Mouse (Mus musculus): ENCODE data around the gene Zfp683.

The Zfp683 gene

GRCm38 (mm10) chr4:134053538-134053937 is at the start of gene Zfp683:
Gene Zfp683, plus strand, starts transcription at chr4:134053838.
- no peak for DNase-seq (ENCODE audit: low spot score)

- DNase-seq (ENCODE audit: low spot score), result no peak
Measured at GRCm38 (mm10) chr4:134005581-134006358, 47.9 kb upstream of the Zfp683 start.

- DNase-seq (ENCODE audit: low spot score), result no peak
Measured at GRCm38 (mm10) chr4:134006845-134007244, 46.8 kb upstream of the Zfp683 start.

DNA sequence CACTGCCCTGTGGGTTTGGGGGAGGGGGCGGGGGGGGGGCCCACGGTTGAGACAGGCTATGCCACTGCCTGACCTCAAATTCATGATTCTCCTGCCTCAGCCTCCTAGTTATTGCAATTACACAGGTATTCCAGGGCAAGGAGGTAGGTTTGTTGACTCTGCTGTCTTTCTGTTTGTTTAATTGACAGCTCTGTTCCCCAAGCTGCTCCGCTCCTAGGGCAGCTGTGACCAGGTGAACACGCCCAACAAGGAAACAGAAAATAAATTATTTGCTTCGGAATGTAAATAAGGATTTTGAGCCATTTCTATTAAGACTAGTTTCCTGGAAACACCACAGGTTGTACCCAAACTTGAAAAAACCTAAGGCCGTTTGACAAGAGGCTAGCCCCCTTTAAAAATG is 43.9 kb upstream of the Zfp683 start:
- no peak for DNase-seq (ENCODE audit: low spot score)

GRCm38 (mm10) chr4:134011450-134012414 is 41.9 kb upstream of the Zfp683 start:
- DNase-seq (ENCODE audit: low spot score), result peak; percentile 77

DNA sequence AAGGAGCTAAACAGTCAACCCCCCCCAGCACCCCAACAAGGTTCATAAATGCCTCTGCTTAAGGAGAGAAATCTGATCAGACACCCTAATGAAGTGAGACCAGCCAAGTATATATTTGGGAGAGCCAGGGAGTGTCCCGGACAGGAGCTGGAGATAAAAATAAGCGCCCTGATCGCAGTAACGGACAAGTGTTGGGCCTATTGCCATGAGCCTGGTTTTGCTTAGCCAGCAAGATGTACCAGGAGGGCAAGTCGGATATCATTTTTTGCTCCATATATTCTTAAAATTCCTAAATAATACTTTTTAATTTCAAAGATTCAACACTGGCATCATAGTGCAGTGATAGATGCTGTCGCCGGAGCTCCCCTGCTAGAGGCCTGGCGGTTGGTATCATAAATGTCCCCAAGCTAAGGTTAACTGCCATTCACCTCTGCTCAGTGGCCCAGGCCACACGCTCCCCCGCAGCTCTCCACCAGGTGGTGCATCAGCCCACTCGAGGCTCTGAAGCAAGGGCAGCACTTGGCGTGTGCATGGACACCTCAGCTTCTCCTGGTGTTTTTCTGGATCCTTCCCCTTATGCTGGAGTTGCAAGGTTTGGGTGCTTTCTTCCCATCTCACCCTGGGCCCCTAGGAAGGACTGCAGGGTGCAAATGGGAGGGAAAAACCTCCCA is 40.6 kb upstream of the Zfp683 start:
- peak; percentile 59 for DNase-seq (ENCODE audit: low spot score)

DNA sequence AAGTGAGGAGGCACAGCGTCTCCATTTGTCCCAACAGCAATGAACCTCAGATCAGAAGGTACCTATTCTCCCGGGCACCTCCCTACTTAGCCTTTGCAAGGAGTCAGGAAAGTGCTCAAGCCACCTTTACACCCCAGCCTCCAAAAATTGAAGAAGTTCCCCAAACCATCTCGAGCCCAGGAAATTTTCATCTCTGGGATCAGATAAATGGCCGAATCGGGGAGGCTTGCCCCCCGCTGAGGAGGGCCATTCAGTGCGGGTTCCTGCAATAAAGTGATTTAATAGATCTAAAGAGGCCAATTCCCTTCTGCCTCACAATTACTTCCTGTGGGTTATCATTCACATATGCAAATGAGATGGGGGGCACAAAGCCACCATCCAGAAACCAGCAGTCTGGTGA is 37.4 kb upstream of the Zfp683 start:
- DNase-seq (ENCODE audit: low spot score), result no peak

DNA sequence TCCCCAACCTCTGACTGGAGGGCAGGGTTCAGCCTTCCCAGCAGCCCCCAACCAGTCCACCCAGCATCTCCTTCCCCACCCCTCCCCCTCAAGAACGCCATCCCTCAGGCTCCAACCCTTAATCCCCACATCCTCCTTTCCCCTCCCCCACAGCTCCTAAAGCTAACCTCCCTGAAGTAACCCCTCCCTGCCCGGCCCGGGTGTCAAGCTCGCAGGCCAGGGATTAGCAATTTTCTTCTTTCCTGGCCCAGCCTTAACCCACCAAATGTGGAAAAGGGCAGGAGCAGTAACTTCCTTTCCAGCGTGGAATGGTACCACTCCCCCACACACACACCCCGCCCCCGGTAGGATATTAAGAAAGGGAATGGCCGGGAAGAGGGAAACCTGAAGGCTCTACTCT is 36.9 kb upstream of the Zfp683 start:
- DNase-seq (ENCODE audit: low spot score), result peak; percentile 91

DNA sequence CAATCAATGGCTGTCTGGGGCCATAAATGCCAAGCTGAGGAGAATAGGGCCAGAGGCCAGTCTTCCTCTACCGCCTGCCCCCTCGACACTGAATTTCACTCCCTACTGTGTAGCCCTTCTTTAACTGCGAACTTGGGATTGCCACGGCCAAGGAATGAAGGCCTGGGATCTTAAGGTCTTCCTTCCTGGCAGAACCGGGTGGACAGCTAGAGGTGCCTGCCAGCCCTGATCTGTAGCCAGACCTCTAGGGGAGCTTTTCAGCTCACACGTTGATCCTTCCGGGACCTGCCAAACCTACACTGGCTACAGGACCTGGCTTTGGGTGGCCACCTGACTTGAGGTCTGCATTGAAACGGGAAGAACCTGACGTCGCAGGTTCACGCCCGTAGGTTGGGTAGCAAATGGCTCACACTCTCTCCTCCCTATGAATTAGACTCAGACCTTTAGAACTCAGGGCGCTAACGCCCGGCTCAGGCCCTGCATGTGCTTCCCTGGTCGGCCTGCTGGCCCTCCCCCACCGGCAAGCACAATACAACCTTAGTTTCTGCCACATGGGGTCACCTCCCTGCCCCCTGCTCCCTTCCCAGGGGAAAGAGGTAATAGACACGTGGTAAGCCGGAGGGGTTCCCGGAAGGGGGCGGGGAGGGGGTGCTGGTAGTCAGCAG is 36.3 kb upstream of the Zfp683 start:
- DNase-seq (ENCODE audit: low spot score), result peak; percentile 76

DNA sequence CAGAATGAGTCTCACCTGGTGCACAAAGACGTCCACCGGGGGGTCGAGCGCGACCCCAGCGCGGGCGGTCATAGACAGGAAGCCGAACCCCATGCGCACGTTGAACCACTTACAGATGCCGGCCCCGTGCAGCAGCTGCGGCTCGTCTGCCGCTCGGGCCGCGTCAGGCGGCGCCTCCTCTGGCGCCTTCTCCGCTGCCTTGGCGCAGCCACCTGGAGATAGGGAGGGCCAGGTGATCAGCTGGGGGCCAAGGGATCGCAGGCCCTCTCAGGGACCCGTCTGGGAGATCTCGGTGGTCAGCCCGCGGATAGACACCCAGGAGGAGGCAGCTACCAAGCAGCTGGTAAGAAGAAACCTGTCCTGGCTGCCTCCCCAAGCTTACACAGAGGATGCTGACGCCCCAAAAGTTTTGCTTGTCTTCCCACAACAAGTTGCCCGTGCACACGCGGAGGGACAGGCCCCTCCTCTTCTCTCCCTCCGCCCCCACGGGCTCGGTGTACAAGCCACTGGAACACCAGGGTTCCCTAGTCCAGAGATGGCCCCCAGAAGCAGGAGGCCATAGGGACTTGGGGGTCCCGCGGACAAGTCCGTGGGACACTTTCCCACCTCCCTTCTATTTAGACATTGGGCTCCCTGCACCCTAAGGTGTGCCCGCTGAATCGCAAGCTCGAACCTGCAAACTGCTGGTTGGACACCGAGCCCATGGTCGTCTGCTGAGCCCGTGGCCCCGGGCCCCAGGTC is 35.4 kb upstream of the Zfp683 start:
- peak; percentile 74 for DNase-seq (ENCODE audit: low spot score)

- DNase-seq (ENCODE audit: low spot score), result peak; percentile 88
Measured at GRCm38 (mm10) chr4:134018779-134019145, 34.9 kb upstream of the Zfp683 start, which contains the start of gene Lin28a. Gene Lin28a, minus strand, starts transcription at chr4:134018841.

DNA sequence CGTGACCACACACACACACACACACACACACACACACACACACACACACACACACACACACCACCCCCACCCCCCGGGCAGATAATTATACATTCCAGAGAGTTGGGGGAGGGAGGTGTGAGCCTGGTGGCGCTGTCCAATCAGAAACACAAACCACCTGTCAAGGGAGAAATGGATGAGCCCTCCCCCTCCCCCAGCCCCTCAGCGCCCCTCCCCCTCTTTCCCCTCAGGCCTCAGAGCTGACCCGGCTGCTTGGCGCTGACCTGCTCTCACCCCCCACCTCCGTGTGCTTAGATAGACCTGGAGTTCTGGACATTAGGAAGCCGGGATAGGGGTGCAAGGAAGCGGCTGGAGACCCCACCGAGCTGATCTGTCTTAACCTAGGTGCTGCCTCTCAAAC is 34.4 kb upstream of the Zfp683 start:
- DNase-seq (ENCODE audit: low spot score), result peak; percentile 90

DNA sequence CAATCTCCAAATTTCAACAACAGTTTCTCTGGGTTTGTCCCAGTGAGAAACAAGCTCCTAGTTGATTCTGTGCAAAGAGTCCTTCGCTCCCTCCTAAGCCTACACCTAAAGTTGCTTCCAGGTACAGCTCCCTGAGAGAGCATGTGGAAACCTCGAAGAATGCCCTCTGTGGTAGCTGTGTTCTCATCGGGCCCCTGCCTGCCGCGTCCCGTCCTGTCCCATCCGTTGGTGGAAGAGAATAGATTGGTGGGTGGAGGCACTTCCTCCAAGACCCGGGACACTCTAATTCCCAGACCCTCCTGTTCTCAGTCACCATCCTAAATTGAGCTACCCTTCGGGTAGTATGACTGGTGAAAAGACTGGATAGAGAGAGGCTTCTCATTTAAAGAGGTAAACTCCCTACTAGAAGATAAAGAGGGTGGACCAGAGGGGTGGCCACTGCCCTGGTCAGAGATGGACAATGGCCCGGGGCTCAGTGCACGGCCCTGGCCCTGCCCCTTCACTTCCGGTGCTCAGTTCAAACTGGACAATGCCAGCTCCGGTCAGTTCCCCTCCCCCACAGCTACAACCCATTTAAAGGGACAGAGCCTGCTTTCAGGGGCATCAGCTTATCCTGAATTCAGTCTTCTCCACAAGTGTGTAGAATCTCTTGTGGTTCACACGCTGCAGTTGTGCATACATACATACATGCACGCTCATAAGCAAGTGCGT is 33.8 kb upstream of the Zfp683 start:
- peak; percentile 95 for DNase-seq (ENCODE audit: low spot score)

- DNase-seq (ENCODE audit: low spot score), result peak; percentile 92
Measured at GRCm38 (mm10) chr4:134020621-134021020, 33.0 kb upstream of the Zfp683 start.

DNA sequence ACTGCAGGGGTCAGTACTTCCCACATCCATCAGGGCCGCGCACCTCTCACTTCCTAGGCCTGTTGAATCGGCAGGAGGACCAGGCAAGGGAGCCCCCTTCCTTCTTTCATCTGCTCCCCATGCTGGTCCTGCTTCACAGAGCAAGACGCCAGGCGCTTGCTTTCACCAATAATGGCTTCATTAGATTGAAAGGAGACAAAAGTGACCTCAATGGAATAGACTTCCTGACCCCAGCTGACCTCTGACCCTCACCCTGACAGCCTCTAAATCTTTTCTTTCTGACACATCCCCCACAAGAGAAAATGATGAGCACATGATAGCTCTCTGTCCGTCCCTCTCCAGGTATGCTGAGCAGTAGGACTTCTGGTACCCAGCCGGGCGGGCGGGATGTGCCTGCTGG is 27.8 kb upstream of the Zfp683 start:
- peak; percentile 53 for DNase-seq (ENCODE audit: low spot score)

- peak; percentile 93 for DNase-seq (ENCODE audit: low spot score)
Measured at GRCm38 (mm10) chr4:134035953-134036352, 17.7 kb upstream of the Zfp683 start.

DNA sequence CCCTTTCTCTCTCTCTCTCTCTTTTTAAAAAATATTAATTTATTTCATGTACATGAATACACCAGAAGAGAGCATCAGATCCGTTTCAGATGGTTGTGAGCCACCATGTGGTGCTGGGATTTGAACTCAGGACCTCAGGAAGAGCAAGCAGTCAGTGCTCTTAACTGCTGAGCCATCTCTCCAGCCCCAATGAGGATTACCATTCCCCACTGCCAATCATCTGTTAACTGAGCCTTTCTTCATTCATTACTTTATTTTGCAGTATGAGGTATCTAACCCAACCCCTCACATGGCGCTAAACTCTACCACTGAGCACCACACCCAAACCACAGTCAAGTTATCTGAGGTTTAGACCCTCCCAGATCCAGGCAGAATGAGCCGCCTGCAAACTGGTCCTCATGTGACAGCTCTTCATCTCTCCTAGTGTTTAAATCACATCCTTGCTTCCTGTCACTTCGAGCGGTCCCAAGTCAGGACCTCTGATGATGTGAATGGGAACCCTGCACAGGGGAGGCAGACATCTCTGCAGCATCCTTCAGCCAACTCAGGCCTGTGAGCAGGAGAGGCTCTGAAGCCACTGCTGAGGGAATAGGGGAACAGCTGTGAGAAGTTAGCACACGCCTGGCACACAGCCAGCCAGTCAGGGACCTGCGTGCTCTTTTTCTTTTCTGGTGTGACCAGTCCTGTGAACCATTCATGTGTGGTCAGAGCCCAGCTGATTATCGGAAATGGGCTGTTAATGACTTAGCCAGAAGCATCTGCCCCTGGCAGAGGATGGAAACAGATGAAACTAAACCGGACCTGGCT is 12.1 kb upstream of the Zfp683 start:
- DNase-seq (ENCODE audit: low spot score), result peak; percentile 20

DNA sequence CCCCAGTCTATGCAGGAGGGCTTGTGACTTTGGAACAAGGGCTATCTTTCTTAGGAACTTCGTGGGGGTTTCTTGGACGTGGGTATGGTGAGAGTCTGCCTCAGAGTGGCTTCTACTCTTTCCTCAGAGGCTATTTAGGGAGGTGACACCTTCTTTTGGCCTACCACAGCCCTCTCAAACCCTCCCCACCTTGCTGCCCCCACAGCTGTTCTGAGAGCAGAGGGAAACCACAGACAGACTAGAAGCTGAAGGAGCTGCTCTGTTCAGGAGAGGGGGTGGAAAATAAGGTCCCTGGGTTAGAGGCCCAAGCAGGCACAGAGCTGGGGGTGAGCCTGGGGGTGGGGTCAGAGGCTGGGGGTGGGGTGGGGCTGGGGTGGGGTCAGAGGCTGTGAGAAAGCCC is 10.6 kb upstream of the Zfp683 start:
- DNase-seq (ENCODE audit: low spot score), result no peak

DNA sequence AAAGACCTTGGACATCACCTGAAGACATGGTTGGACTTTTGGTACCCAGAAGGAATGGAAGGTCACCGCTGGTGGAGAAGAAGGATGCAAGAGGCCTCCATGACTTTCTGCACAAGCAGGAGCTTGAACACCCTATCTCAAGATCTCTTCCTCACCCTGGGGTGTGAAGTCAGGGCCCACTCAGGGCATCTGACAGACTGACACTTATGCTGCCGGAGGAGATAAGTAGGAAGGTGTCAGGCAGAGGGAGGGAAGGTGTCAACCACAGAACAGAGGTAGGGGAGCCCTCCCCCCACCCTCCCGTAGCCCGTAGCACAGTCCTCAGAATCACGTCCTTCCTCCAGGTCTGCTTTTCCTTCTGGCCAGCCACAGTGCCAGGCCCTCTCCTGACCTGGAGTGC is 6.0 kb upstream of the Zfp683 start:
- no peak for DNase-seq (ENCODE audit: low spot score)

DNA sequence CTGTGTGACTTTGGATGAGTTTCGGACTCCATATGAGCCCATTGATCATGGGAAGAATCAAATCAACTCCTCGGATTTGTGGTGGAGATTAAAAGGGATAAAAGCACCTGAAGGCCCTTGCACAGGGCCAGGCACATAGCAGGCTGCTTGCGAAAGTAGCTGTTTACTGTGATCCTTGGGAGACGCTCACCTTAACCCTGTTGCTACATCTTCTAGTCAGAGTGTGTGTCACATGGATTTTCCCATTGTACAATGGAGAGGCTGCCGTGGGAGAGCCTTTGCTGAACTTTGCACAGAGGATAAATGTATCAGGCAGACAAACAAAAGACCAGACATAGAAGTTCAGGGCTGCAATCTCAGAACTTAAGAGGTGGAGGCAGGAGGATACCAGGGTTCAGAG is 1.7 kb upstream of the Zfp683 start:
- no peak for DNase-seq (ENCODE audit: low spot score)

Measured in embryo, embryonic 10.5 days (tissue).